16 mouse cellular contexts compared by ENCODE assay signal in the genomic region with DNA sequence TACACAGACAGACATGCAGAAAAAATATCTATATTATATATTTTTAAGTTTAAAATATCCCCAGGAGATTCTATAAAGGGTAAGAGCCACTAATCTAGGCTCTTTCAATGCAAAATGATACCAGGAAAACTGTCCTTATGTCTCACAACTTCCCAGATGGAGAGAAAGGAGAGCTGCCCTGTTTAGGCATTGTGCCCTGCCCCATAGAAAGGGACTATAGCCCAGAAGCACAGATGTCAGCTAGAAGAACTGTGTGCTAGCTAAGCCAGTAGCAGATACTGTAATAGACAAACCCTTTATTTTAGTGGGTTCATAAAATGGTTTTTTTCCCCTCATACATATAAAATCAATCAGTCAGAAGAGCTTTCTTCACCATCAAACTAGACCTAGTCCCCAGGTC.
"Had no signal": no experiment of that assay in that cellular context is flagged by ENCODE, and none has a peak within 500 bp of the region (broad histone marks: within the 10 kb centered on the region; RNA-seq: fewer than 3 reads in every experiment).

No protein-coding gene starts in this region.

- H3K27me3 ChIP-seq: neural tube, embryonic 13.5 days; neural tube, embryonic 15.5 days; stomach, embryonic 15.5 days had no signal

- H3K4me3 ChIP-seq: neural tube, embryonic 13.5 days; neural tube, embryonic 15.5 days; stomach, embryonic 15.5 days had no signal

- DNase-seq: retina, postnatal 1 day; right cerebral cortex, adult 18-20 months; right cerebral cortex, postnatal 14 days; right cerebral cortex, postnatal 25 days; right cerebral cortex, postnatal 4 days; spleen, adult 18-20 months; thymus, adult 18-20 months; thymus, adult 2 months; thymus, postnatal 14 days; thymus, postnatal 25 days; thymus, postnatal 36 days; thymus, postnatal 4 days had no signal

- H3K36me3 ChIP-seq: neural tube, embryonic 13.5 days; neural tube, embryonic 15.5 days; stomach, embryonic 15.5 days had no signal

- H3K27ac ChIP-seq: neural tube, embryonic 13.5 days; neural tube, embryonic 15.5 days; stomach, embryonic 15.5 days; stomach, postnatal 0 days had no signal

- H3K9me3 ChIP-seq: neural tube, embryonic 13.5 days; neural tube, embryonic 15.5 days; stomach, embryonic 15.5 days had no signal

- H3K4me1 ChIP-seq: stomach, embryonic 15.5 days had no signal

- H3K4me2 ChIP-seq: neural tube, embryonic 13.5 days; neural tube, embryonic 15.5 days; stomach, embryonic 15.5 days had no signal

- H3K9ac ChIP-seq: neural tube, embryonic 13.5 days; neural tube, embryonic 15.5 days; stomach, embryonic 15.5 days had no signal
